Mouse (Mus musculus) G1E (cell line): Measurements from ENCODE around the gene 5730455P16Rik.

Experiments
- CTCF ChIP-seq: IDR thresholded peaks from 2 replicates; pipeline ENCODE4 v1.5.1; 2012; ENCODE audit warnings: low read depth, low read length, inconsistent platforms, mixed read lengths
- POLR2AphosphoS5 ChIP-seq: IDR thresholded peaks from 2 replicates; pipeline ENCODE4 v1.6.1; 2012; ENCODE audit warnings: low read depth, low read length, inconsistent platforms; ENCODE audit not compliant: insufficient replicate concordance

GRCm38 (mm10) chr11:80315743-80316639 lies 61.8 kb downstream of the 5730455P16Rik start:
- TF ChIP-seq POLR2AphosphoS5 (no peak), CTCF (no peak)
